Comparison of ENCODE assay signal across 8 mouse cellular contexts in the genomic region with DNA sequence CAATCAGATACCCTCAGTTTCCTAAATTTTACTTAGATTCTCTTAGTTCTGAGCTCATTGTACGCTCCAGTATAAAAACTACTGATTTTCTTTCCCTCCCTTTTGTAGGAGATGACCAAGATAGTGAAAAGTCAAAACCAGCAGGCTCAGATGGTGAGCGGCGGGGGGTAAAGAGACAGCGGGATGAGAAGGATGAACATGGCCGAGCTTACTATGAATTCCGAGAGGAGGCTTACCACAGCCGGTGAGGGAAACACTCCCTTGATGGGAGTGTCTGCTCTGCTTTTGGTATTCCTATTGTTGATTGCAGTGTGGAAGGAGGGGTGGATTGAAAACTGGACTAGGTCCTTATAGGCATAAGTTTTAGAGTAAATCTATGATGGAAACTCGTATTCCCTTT. TPM values are rescaled to one million over a fixed set of nuclear protein-coding genes. Genes with fewer than 3 reads are reported as not detected.
DNase-seq lines count a peak whose midpoint lies in the region; ATAC-seq and TF ChIP-seq lines count a peak whose summit lies in the region.

No protein-coding gene starts in this region.

- H3K4me3 ChIP-seq in kidney, embryonic 15.5 days (replicated peaks) = peak overlapping the region; percentile 88
- peak overlapping the region; percentile 96 for H3K4me3 ChIP-seq in hindbrain, embryonic 15.5 days
- peak overlapping the region; percentile 96 for H3K4me3 ChIP-seq in myocyte

- TF ChIP-seq POLR2A in myocyte (IDR thresholded peaks at IDR 0.05; ENCODE audit: insufficient read length, low read depth) = no peak

- peaks cover 23% of the 10 kb centered on the region for H3K4me1 ChIP-seq in kidney, embryonic 15.5 days
- peaks cover 35% of the 10 kb centered on the region for H3K4me1 ChIP-seq in hindbrain, embryonic 15.5 days (replicated peaks)

- H3K36me3 ChIP-seq in kidney, embryonic 15.5 days = peaks cover 51% of the 10 kb centered on the region
- H3K36me3 ChIP-seq in hindbrain, embryonic 15.5 days = peaks cover 49% of the 10 kb centered on the region
- H3K36me3 ChIP-seq in myocyte (ENCODE audit: control insufficient read depth, insufficient read depth) = peaks cover 46% of the 10 kb centered on the region

- no peak overlapping the region for H3K27ac ChIP-seq in kidney, embryonic 15.5 days
- no peak overlapping the region for H3K27ac ChIP-seq in hindbrain, embryonic 15.5 days (replicated peaks)

- intact Hi-C loops in left cerebral cortex, postnatal 36 days (cut with DNase I) = loop anchor here (5.0 kb wide), 1 partner anchor 50 kb away; the partner anchor contains the start of genes Tmem179b and Tmem223

- no peak overlapping the region for H3ac ChIP-seq in myocyte (ENCODE audit: control insufficient read depth, insufficient read length)

- DNase-seq in kidney, postnatal 14 days = no peak
- DNase-seq in cerebellum, adult 9-11 months = peak; percentile 71
- DNase-seq in spleen, postnatal 36 days (ENCODE audit: low spot score in 2 of 2) = no peak
- no peak for DNase-seq in left cerebral cortex, postnatal 36 days (ENCODE audit: low spot score in 2 of 2)
- no peak for DNase-seq in frontal cortex, postnatal 10 days (ENCODE audit: low spot score in 2 of 2)

- H3K9me3 ChIP-seq in kidney, embryonic 15.5 days (replicated peaks) = no peaks in the 10 kb centered on the region
- no peaks in the 10 kb centered on the region for H3K9me3 ChIP-seq in hindbrain, embryonic 15.5 days

- H3K4me2 ChIP-seq in kidney, embryonic 15.5 days = peak overlapping the region; percentile 88
- peak overlapping the region; percentile 91 for H3K4me2 ChIP-seq in hindbrain, embryonic 15.5 days
- peak overlapping the region; percentile 58 for H3K4me2 ChIP-seq in myocyte (ENCODE audit: low read depth)

- 0 out of 2 replicates have a peak overlapping the region, but pooled peaks have one; percentile 2 for H3K9ac ChIP-seq in kidney, embryonic 15.5 days
- peak overlapping the region; percentile 31; the same call in 1 of the 2 replicates for H3K9ac ChIP-seq in hindbrain, embryonic 15.5 days

- peaks cover 58% of the 10 kb centered on the region for H3K79me2 ChIP-seq in myocyte (ENCODE audit: control insufficient read depth, insufficient read depth)

- no peaks in the 10 kb centered on the region for H3K27me3 ChIP-seq in kidney, embryonic 15.5 days
- H3K27me3 ChIP-seq in hindbrain, embryonic 15.5 days = no peaks in the 10 kb centered on the region
- no peaks in the 10 kb centered on the region for H3K27me3 ChIP-seq in myocyte (ENCODE audit: control insufficient read depth, insufficient read depth, insufficient read length)

- 78% methylated on average over 8 of the region's 8 CpGs for WGBS in kidney, embryonic 15.5 days
- 57% methylated on average over 8 of the region's 8 CpGs for WGBS in hindbrain, embryonic 15.5 days

- no peak for ATAC-seq in kidney, embryonic 15.5 days (replicated peaks; ENCODE audit: low FRiP score)
- ATAC-seq in hindbrain, embryonic 15.5 days (ENCODE audit: low FRiP score, low read depth) = no peak

TF ChIP-seq in myocyte, 11 proteins besides CTCF, POLR2A, EP300 and RAD21:
- no peak for TF ChIP-seq REST (IDR thresholded peaks at IDR 0.05; ENCODE audit: insufficient read depth, insufficient read length)
- no peak for TF ChIP-seq TCF12 (IDR thresholded peaks at IDR 0.05; ENCODE audit: insufficient read depth, poor library complexity, severe bottlenecking)
TF ChIP-seq in myocyte: peak in this region for 0.

RNA-seq across cellular contexts. Expression of gene Hnrnpul2, which starts 2.9 kb away (rescaled TPM):
- 5.6 and 6.4 TPM in 2 replicates for polyA plus RNA-seq in kidney, embryonic 15.5 days (2015; fragmentation: Nextera tagmentation; extraction: Ambion mirVana)
- polyA plus RNA-seq in hindbrain, embryonic 15.5 days (2015; fragmentation: Nextera tagmentation; extraction: Ambion mirVana) = 5.4 and 6.5 TPM in 2 replicates
- 42.1 TPM for polyA plus RNA-seq in myocyte (2012; fragmentation: generic; extraction: Trizol)
- total RNA-seq in left cerebral cortex, postnatal 36 days (2021) = 100 to 1,000 TPM; 110 to 118 TPM

RNA-seq across cellular contexts. Expression of gene Ttc9c, which starts 3.6 kb away (rescaled TPM):
- polyA plus RNA-seq in kidney, embryonic 15.5 days (2015; fragmentation: Nextera tagmentation; extraction: Ambion mirVana) = 61.7 and 62.7 TPM in 2 replicates
- 56.8 and 58.6 TPM in 2 replicates for polyA plus RNA-seq in hindbrain, embryonic 15.5 days (2015; fragmentation: Nextera tagmentation; extraction: Ambion mirVana)
- 18.7 TPM for polyA plus RNA-seq in myocyte (2012; fragmentation: generic; extraction: Trizol)
- total RNA-seq in left cerebral cortex, postnatal 36 days (2021) = 10 to 100 TPM; 33.1 to 33.3 TPM

RNA-seq across cellular contexts. Expression of gene AC129217.1, which starts 6.9 kb away (rescaled TPM):
- polyA plus RNA-seq in kidney, embryonic 15.5 days (2015; fragmentation: Nextera tagmentation; extraction: Ambion mirVana) = not detected in 2 replicates
- polyA plus RNA-seq in hindbrain, embryonic 15.5 days (2015; fragmentation: Nextera tagmentation; extraction: Ambion mirVana) = not detected in 2 replicates
- polyA plus RNA-seq in myocyte (2012; fragmentation: generic; extraction: Trizol) = 1.00 TPM
- total RNA-seq in left cerebral cortex, postnatal 36 days (2021) = not detected

RNA-seq across cellular contexts. Expression of gene Bscl2, which starts 14.6 kb away (rescaled TPM):
- polyA plus RNA-seq in kidney, embryonic 15.5 days (2015; fragmentation: Nextera tagmentation; extraction: Ambion mirVana) = 52.1 and 58.1 TPM in 2 replicates
- 101 and 104 TPM in 2 replicates for polyA plus RNA-seq in hindbrain, embryonic 15.5 days (2015; fragmentation: Nextera tagmentation; extraction: Ambion mirVana)
- polyA plus RNA-seq in myocyte (2012; fragmentation: generic; extraction: Trizol) = 5.7 TPM
- total RNA-seq in left cerebral cortex, postnatal 36 days (2021) = 100 to 1,000 TPM; 118 TPM

RNA-seq across cellular contexts. Expression of gene Gng3, which starts 16.3 kb away (rescaled TPM):
- 4.8 and 8.5 TPM in 2 replicates for polyA plus RNA-seq in kidney, embryonic 15.5 days (2015; fragmentation: Nextera tagmentation; extraction: Ambion mirVana)
- 450 and 460 TPM in 2 replicates for polyA plus RNA-seq in hindbrain, embryonic 15.5 days (2015; fragmentation: Nextera tagmentation; extraction: Ambion mirVana)
- polyA plus RNA-seq in myocyte (2012; fragmentation: generic; extraction: Trizol) = 0.25 TPM
- total RNA-seq in left cerebral cortex, postnatal 36 days (2021) = 100 to 1,000 TPM; 190 to 230 TPM
